Mouse (Mus musculus) lung, embryonic 14.5 days (tissue): Measurements from ENCODE around the gene Rufy3. TPM values are rescaled to one million over a fixed set of nuclear protein-coding genes. Genes with fewer than 3 reads are reported as not detected.
A peak's percentile ranks its signal among the peaks of the same experiment; 100 is the strongest.

Source experiments
- ATAC-seq: fragments of 200-750 bp; cut with Nextera tagmentation; 2 replicates; pipeline ENCODE4 v1.8.0; 2017; ENCODE audit warnings: mild to moderate bottlenecking, moderate TSS enrichment, moderate library complexity; ENCODE audit not compliant: insufficient read depth
- DNase-seq: peaks from one replicate; pipeline ENCODE4 v3.0.0-alpha.2; 2015
- H3K27ac ChIP-seq: fragments of 300-500 bp; sonication (generic); 2 replicates; pipeline ENCODE4 v1.5.1; 2014; ENCODE audit warnings: low read depth, mild to moderate bottlenecking, moderate library complexity
- H3K27me3 ChIP-seq: fragments of 300-500 bp; sonication (generic); 2 replicates; pipeline ENCODE4 v1.6.1; 2014; ENCODE audit warnings: low read length, control low read depth; ENCODE audit not compliant: insufficient read depth
- H3K36me3 ChIP-seq: fragments of 300-500 bp; sonication (generic); 2 replicates; pipeline ENCODE4 v1.6.1; 2014; ENCODE audit warnings: control low read depth; ENCODE audit not compliant: insufficient read depth
- H3K4me1 ChIP-seq: fragments of 300-500 bp; sonication (generic); 2 replicates; pipeline ENCODE4 v1.6.1; 2014; ENCODE audit warnings: antibody characterized with exemption, control low read depth; ENCODE audit not compliant: insufficient read depth
- H3K4me2 ChIP-seq: fragments of 300-500 bp; sonication (generic); 2 replicates; pipeline ENCODE4 v1.6.1; 2014; ENCODE audit warnings: mild to moderate bottlenecking
- H3K4me3 ChIP-seq: fragments of 300-500 bp; sonication (generic); 2 replicates; pipeline ENCODE4 v1.5.1; 2014; ENCODE audit warnings: low read depth, low read length
- H3K9ac ChIP-seq: fragments of 300-500 bp; sonication (generic); 2 replicates; pipeline ENCODE4 v1.6.1; 2014
- H3K9me3 ChIP-seq: fragments of 300-500 bp; sonication (generic); 2 replicates; pipeline ENCODE4 v1.6.1; 2016; ENCODE audit warnings: low read depth, low read length, control low read depth
- CTCF ChIP-seq: IDR thresholded peaks from 2 replicates; pipeline ENCODE4 v1.5.1; 2016; ENCODE audit warnings: antibody characterized with exemption, low read depth
- WGBS: fragments of 180-500 bp; shearing (Covaris S2); extraction: QIAGEN DNeasy Blood & Tissue Kit; methylation state at CpG from one replicate; pipeline ENCODE4 v1.1.7; 2014; 5-methylcytosine and 5-hydroxymethylcytosine counted together
- polyA plus RNA-seq: library from polyadenylated mRNA; unstranded; fragments of >200 nt; fragmentation: Nextera tagmentation; extraction: Ambion mirVana; gene quantifications from 2 replicates; pipeline ENCODE4 v1.2.1, GENCODE M21; 2014

Gene Rufy3
- polyA plus RNA-seq, 1 experiment from 2014 or later, result 14.0 TPM

GRCm38 (mm10) chr5:88545536-88545935 is 19.3 kb upstream of the Rufy3 start:
- 81% methylated on average over 7 of the region's 7 CpGs for WGBS

GRCm38 (mm10) chr5:88553271-88554085 is 11.4 kb upstream of the Rufy3 start:
- peaks cover 16% of the 10 kb centered on the region for H3K36me3 ChIP-seq
- ATAC-seq (peak; percentile 69), DNase-seq (no peak)
- 8% methylated on average over 29 of the region's 29 CpGs for WGBS
- H3K9ac ChIP-seq, result peak overlapping the region; percentile 71
- H3K27ac ChIP-seq, result peak overlapping the region; percentile 91
- peaks cover 11% of the 10 kb centered on the region for H3K4me1 ChIP-seq
- no peaks in the 10 kb centered on the region for H3K27me3 ChIP-seq
- TF ChIP-seq CTCF, result no peak
- no peaks in the 10 kb centered on the region for H3K9me3 ChIP-seq
- peak overlapping the region; percentile 63 for H3K4me2 ChIP-seq
- H3K4me3 ChIP-seq, result peak overlapping the region; percentile 72

More at GRCm38 (mm10) chr5:88545536-88545935, 19.3 kb upstream of the Rufy3 start:
- ATAC-seq (no peak), DNase-seq (no peak)
- Histone ChIP-seq H3K4me1 (no peaks in the 10 kb centered on the region), H3K27ac (no peak overlapping the region), H3K9me3 (no peaks in the 10 kb centered on the region), H3K27me3 (no peaks in the 10 kb centered on the region), H3K4me3 (no peak overlapping the region), H3K36me3 (no peaks in the 10 kb centered on the region), H3K4me2 (no peak overlapping the region), H3K9ac (no peak overlapping the region)
- no peak for TF ChIP-seq CTCF

- H3K9ac ChIP-seq, result peak within 1 kb of the TSS; percentile 90
- under 1% methylated on average over 75 of the region's 76 CpGs for WGBS
- H3K4me1 ChIP-seq, result peaks cover 11% of the 10 kb centered on the region
- H3K27me3 ChIP-seq, result no peaks in the 10 kb centered on the region
- ATAC-seq (peak; percentile 96), DNase-seq (peak; percentile 100)
- H3K9me3 ChIP-seq, result no peaks in the 10 kb centered on the region
- H3K4me2 ChIP-seq, result peak within 1 kb of the TSS; percentile 81
- H3K4me3 ChIP-seq, result peak within 1 kb of the TSS; percentile 72
- H3K27ac ChIP-seq, result peak within 1 kb of the TSS; percentile 91
- peak; percentile 86 for TF ChIP-seq CTCF
- H3K36me3 ChIP-seq, result peaks cover 16% of the 10 kb centered on the region
These were observed 10.6 kb upstream of the Rufy3 start, which contains the start of gene Utp3 for GRCm38 (mm10) chr5:88554086-88554886. Gene Utp3 (plus strand): TSS chr5:88554462.

- no peaks in the 10 kb centered on the region for H3K27me3 ChIP-seq
- no peak overlapping the region for H3K4me3 ChIP-seq
- H3K36me3 ChIP-seq, result peaks cover 16% of the 10 kb centered on the region
- H3K27ac ChIP-seq, result no peak overlapping the region
- H3K4me2 ChIP-seq, result no peak overlapping the region
- H3K4me1 ChIP-seq, result peaks cover 11% of the 10 kb centered on the region; the same call in 1 of the 2 replicates
- no peak overlapping the region for H3K9ac ChIP-seq
- no peaks in the 10 kb centered on the region for H3K9me3 ChIP-seq
- no peak for TF ChIP-seq CTCF
- DNase-seq (no peak), ATAC-seq (no peak)
- WGBS, result 8% methylated on average over 1 of the region's 1 CpGs
These were observed 5.8 kb upstream of the Rufy3 start for GRCm38 (mm10) chr5:88558991-88559390.

GRCm38 (mm10) chr5:88561080-88561814 is 3.6 kb upstream of the Rufy3 start:
- Histone ChIP-seq H3K4me1 (no peaks in the 10 kb centered on the region), H3K4me2 (no peak overlapping the region), H3K9me3 (no peaks in the 10 kb centered on the region), H3K4me3 (no peak overlapping the region), H3K36me3 (peaks cover 9% of the 10 kb centered on the region; the same call in 1 of the 2 replicates), H3K27me3 (no peaks in the 10 kb centered on the region), H3K27ac (no peak overlapping the region), H3K9ac (no peak overlapping the region)
- DNase-seq, result no peak
- WGBS, result 80% methylated on average over 9 of the region's 9 CpGs
- TF ChIP-seq CTCF, result no peak
- no peak for ATAC-seq

- Histone ChIP-seq H3K9ac (no peak overlapping the region), H3K4me1 (no peaks in the 10 kb centered on the region), H3K27me3 (no peaks in the 10 kb centered on the region), H3K36me3 (no peaks in the 10 kb centered on the region), H3K27ac (no peak overlapping the region), H3K4me3 (no peak overlapping the region), H3K9me3 (no peaks in the 10 kb centered on the region), H3K4me2 (no peak overlapping the region)
- ATAC-seq, result no peak
- WGBS, result 48% methylated on average over 8 of the region's 8 CpGs
- DNase-seq, result no peak
- peak; percentile 9; the same call in 1 of the 2 replicates for TF ChIP-seq CTCF
These were observed 1.7 kb upstream of the Rufy3 start for GRCm38 (mm10) chr5:88562863-88563780.
